Mouse (Mus musculus) gastrocnemius, postnatal 10 days (tissue): Measurements from ENCODE around the gene Fcmr. TPM values are rescaled to one million over a fixed set of nuclear protein-coding genes. Genes with fewer than 3 reads are reported as not detected.

ENCODE experiments used
- DNase-seq: peaks from one replicate; pipeline ENCODE4 v3.0.0; 2021; ENCODE audit warnings: mixed read lengths
- total RNA-seq, 2 experiments: library from RNA; stranded (reverse); gene quantifications; 2 replicates each; pipeline ENCODE4 v1.2.3; 2021

The Fcmr gene
- total RNA-seq, 2 experiments from 2014 or later, result 0.38 TPM; not detected in 1

- DNase-seq, result no peak
Observed at GRCm38 (mm10) chr1:130864238-130864637, 1.2 kb upstream of the Fcmr start.

- DNase-seq, result no peak
Observed at GRCm38 (mm10) chr1:130864741-130865140, 728 bp upstream of the Fcmr start.

- no peak for DNase-seq
Observed at GRCm38 (mm10) chr1:130872912-130873311, 7.4 kb downstream of the Fcmr start.

GRCm38 (mm10) chr1:130875139-130875538, 9.7 kb downstream of the Fcmr start:
- no peak for DNase-seq

- no peak for DNase-seq
Observed at GRCm38 (mm10) chr1:130875910-130876309, 10.4 kb downstream of the Fcmr start.

GRCm38 (mm10) chr1:130876931-130877509, 11.6 kb downstream of the Fcmr start:
- no peak for DNase-seq

- DNase-seq, result peak; percentile 12
Observed at GRCm38 (mm10) chr1:130877889-130878614, 12.6 kb downstream of the Fcmr start.

GRCm38 (mm10) chr1:130879927-130880326, 14.5 kb downstream of the Fcmr start:
- no peak for DNase-seq

- DNase-seq, result no peak
Observed at GRCm38 (mm10) chr1:130883146-130883545, 17.7 kb downstream of the Fcmr start.

GRCm38 (mm10) chr1:130887354-130887753, 21.9 kb downstream of the Fcmr start, which contains the start of gene Il24:
Gene Il24 (minus strand): TSS chr1:130887454.
- DNase-seq, result no peak

GRCm38 (mm10) chr1:130892446-130892845, 27.0 kb downstream of the Fcmr start:
- DNase-seq, result no peak

GRCm38 (mm10) chr1:130893329-130894040, 28.0 kb downstream of the Fcmr start:
- no peak for DNase-seq

- DNase-seq, result no peak
Observed at GRCm38 (mm10) chr1:130894468-130894867, 29.0 kb downstream of the Fcmr start.

GRCm38 (mm10) chr1:130902505-130902904, 37.0 kb downstream of the Fcmr start:
- no peak for DNase-seq

GRCm38 (mm10) chr1:130911401-130912010, 46.0 kb downstream of the Fcmr start, which contains the start of gene Il20:
Gene Il20 (minus strand): TSS chr1:130911451.
- no peak for DNase-seq

- no peak for DNase-seq
Observed at GRCm38 (mm10) chr1:130918323-130918980, 53.0 kb downstream of the Fcmr start.

GRCm38 (mm10) chr1:130926484-130926883, 61.0 kb downstream of the Fcmr start:
- DNase-seq, result no peak

Other genes with a start within 250 kb of the Fcmr start
- gene Zp3r, start 236.0 kb upstream of the Fcmr start, total RNA-seq, result not detected
- gene C4bp, start 204.0 kb upstream of the Fcmr start, total RNA-seq, result under 1 TPM in 1 of 2 experiments, not detected in 1; 0.11 TPM
- not detected for gene Gm29427, start 149.9 kb upstream of the Fcmr start, total RNA-seq
- 1 to 10 TPM; 3.8 to 4.5 TPM for gene Yod1, start 148.3 kb upstream of the Fcmr start, total RNA-seq
- 10 to 100 TPM in 1 of 2 experiments, 1 to 10 TPM in 1; 9.2 to 13.9 TPM for gene Pfkfb2, start 136.4 kb upstream of the Fcmr start, total RNA-seq
- under 1 TPM; 0.68 to 0.88 TPM for gene AA986860, start 133.7 kb upstream of the Fcmr start, total RNA-seq
- not detected for gene Fcamr, start 64.8 kb upstream of the Fcmr start, total RNA-seq
- gene Pigr, start 39.0 kb upstream of the Fcmr start, total RNA-seq, result not detected
- gene Il24, start 21.8 kb downstream of the Fcmr start, total RNA-seq, result not detected
- not detected for gene Il20, start 45.8 kb downstream of the Fcmr start, total RNA-seq
- under 1 TPM in 1 of 2 experiments, not detected in 1; 0.28 TPM for gene Il19, start 74.4 kb downstream of the Fcmr start, total RNA-seq
- not detected for gene Il10, start 154.2 kb downstream of the Fcmr start, total RNA-seq
- gene Mapkapk2, start 232.2 kb downstream of the Fcmr start, total RNA-seq, result 100 to 1,000 TPM; 171 to 177 TPM